Mouse (Mus musculus): Measurements from ENCODE around the gene Skp1a.

GRCm38 (mm10) chr11:52286301-52286957 is 54.6 kb downstream of the Skp1a start:
- no peak for TF ChIP-seq MAZ (IDR thresholded peaks at IDR 0.05; ENCODE audit: low read depth, low read length)
- TF ChIP-seq MEF2A (IDR thresholded peaks at IDR 0.05; ENCODE audit: borderline replicate concordance, low read depth, low read length), result no peak
- TF ChIP-seq POLR2AphosphoS2 (IDR thresholded peaks at IDR 0.05; ENCODE audit: low read depth, low read length), result no peak
- peak; percentile 39; the same call in 1 of the 2 replicates for TF ChIP-seq EP300 (IDR thresholded peaks at IDR 0.05; ENCODE audit: low read length)
- TF ChIP-seq POLR2A (IDR thresholded peaks at IDR 0.05; ENCODE audit: low read depth, low read length), result no peak
- no peak for TF ChIP-seq ZNF384 (IDR thresholded peaks at IDR 0.05; ENCODE audit: low read depth, low read length)
- TF ChIP-seq JUND (conservative IDR thresholded peaks at IDR 0.05; ENCODE audit: low read depth, low read length), result no peak
- TF ChIP-seq MAX (IDR thresholded peaks at IDR 0.05; ENCODE audit: low read length), result no peak
- TF ChIP-seq HCFC1 (IDR thresholded peaks at IDR 0.05; ENCODE audit: low read depth, low read length), result no peak
- no peak for TF ChIP-seq CTCF (conservative IDR thresholded peaks at IDR 0.05 in 1 of 2, IDR thresholded peaks at IDR 0.05 in 1 of 2; ENCODE audit: low read depth in 2 of 2, low read length in 2 of 2)
- TF ChIP-seq MAFK (IDR thresholded peaks at IDR 0.05; ENCODE audit: insufficient replicate concordance, low read length), result no peak
